Mouse (Mus musculus): ENCODE results near the gene Pon3. TPM values are rescaled to one million over a fixed set of nuclear protein-coding genes. Genes with fewer than 3 reads are reported as not detected.

The Pon3 gene
- total RNA-seq (2014; fragmentation: Nextera tagmentation) (8.9 and 17.6 TPM in 2 replicates), total RNA-seq (2017) (15.8 and 17.0 TPM in 2 replicates)

DNA sequence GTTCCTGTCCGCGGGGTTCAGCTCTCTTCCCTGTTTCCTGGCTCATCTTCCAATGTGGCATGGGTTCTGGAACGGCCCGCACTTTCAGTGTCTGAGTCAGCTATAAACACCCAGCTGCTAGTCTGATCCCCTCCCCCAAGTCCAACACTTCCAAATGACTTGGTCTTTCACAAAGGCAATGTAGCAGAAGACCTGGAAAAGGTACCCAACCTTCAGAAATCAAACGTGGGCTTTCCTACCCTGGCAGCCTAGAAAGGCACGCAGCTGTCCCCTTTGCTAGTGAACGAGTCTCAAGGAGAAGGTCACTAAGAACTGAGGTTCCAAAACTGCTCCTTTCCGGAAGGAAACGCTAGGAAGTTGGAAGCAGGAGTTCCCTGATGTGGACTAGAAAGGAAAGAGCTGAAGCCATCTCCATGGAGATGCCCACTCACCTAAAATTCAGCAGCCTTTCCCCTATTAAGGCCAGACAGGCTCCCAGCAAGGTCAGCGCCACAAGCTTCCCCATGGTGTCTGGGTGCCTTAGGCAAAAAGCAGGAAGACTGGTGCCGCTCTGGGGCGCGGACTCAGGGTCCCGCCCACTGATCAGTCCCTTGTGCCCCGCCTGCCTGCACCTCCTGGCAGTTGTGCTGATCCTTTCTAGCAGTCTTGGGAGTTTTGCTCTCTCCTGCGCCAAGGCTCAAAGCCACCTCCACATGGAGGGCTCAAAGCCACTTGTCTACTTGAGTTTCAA lies at the start of gene Pon3:
TSS of gene Pon3 (minus strand) at position 565 of the 730 bp plus-strand sequence.
- ATAC-seq (replicated peaks; ENCODE audit: poor library complexity, severe bottlenecking), result peak; percentile 99

DNA sequence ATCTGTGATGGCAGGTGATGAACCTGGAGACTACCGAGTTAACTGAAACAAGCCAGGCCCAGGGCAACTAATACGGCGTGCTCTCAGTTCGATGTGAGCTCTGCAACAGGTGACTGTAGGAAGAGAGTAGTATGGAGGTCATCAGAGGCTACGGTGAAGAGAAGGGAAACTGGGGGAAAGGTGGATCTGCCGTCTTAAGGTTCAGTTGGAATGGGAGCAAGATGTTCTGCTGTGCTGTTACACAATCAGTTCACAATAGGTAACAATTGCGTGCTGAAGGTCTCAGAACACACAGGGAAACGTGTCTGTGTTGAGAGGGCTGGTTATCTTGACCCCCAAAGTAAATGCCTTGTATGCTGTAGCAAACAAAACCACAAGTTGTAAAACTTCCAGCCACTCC lies 48.9 kb upstream of the Pon3 start:
- no peak for ATAC-seq (replicated peaks; ENCODE audit: poor library complexity, severe bottlenecking)

DNA sequence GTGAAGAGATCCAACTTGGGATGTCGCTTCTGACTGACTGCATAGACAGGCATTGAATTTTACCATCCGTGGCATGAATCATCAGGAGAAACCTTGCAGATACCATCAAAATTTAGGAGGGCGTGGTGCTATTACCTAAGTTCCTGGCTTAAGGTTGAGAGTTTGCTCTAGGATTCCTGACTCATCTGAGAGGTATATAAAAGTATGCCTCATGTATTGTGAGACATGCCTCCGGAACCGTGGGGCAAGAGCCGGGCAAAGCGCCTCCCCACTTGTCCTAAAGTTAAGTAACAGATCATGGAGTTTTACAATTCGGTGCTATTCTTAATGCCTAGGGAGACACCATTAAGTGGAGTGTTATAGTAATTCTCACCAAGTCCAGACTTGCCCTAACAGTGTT lies 44.5 kb upstream of the Pon3 start:
- ATAC-seq (replicated peaks; ENCODE audit: poor library complexity, severe bottlenecking), result no peak

DNA sequence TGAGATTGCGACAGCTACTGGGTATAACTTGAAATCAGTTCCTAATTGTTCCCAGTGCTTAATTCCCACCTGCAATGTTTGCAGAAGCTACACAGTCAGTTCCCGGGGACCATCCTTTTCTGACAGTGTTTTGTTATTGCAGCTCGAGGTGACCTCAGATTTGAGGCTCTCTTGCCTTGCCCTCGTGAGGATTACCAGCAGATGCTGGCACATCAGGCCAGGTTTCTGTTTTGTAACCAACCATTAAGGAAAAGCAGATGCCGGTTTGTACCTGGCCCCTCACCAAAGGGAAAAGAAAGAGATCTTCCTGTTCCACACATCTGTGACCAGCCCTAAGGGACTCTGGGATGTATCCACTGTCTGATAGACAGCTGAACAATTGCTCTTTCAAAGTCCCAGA lies 43.5 kb upstream of the Pon3 start:
- ATAC-seq (replicated peaks; ENCODE audit: poor library complexity, severe bottlenecking), result no peak

DNA sequence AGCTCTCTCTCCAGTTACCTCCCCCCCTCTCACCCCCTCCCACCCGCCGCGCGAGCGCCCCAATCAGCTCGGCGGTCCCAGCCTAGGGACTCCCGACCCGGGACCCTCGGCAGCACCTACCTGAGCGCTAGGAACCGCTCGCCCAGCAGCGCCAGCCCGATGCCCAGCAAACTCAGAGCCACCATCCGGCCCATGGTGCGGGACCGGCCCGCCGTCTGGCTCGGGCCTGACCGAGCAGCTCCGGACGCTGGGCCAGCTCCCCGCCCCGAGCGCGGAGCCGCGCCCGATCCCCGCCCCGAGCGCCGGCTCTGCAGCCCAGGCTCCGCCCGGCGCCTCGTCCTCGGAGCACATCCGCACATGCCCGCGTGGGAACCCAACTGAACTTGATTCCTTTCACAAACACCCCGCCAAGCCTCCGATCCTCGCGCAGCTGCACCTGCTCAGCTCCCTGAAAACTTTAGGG lies 42.0 kb upstream of the Pon3 start, which contains the start of gene Pon2:
TSS of gene Pon2 (minus strand) at position 364 of the 463 bp plus-strand sequence.
- ATAC-seq (replicated peaks; ENCODE audit: poor library complexity, severe bottlenecking), result peak; percentile 76

DNA sequence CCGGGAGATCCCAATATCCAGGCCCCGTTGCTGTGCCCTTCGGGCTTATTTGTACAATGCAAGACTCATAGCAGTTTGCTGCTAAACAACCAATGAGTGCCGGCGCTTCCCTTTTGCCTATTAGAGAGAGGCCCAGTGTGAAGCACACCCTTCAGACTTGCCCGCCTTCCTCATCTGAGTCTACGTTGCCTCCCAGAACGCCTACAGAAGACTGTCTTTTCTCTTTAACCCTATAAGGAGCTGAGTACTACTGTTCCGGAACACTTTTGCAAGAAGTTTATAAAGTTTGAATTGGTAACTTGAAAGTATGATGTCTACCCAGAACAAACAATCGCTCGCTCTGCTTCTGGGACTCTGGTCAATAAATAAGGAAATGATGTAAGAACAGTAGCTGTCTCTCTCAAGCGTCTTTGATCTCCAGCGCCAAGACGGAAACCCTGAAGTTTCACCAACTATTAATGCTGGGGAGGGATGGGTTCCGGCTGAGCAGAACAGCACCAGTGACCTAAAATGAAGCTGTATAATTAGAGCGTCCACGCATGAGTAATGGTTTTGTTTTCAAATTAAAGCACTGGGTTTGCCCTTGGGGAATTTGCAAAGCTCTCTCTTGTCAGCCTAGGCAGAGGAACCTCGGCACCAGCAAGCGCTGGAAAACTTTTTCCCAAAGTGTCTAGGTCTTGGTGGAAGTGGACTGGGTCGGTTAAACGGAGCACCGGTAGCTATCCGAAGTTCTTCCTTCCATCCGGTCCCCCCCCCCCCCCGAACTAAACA lies 41.4 kb upstream of the Pon3 start:
- ATAC-seq (replicated peaks; ENCODE audit: poor library complexity, severe bottlenecking), result peak; percentile 81

DNA sequence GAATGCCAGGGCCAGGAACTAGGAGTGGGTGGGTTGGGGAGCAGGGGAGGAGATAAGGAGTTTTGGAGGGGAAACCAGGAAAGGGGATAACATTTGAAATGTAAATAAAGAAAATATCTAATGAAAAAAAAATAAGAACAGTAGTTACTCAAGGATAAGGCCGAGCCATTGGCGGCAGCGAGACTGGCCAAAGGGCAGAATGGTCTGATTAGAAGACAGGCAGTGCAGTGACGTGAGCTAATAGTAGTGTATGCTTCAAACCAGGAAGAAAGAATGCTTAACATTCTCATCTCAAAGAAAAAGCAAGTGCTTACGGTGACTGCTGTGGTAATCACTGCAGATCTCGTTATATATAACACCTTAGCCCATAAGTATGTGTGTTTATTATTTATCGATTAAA lies 40.0 kb upstream of the Pon3 start:
- ATAC-seq (replicated peaks; ENCODE audit: poor library complexity, severe bottlenecking), result no peak

DNA sequence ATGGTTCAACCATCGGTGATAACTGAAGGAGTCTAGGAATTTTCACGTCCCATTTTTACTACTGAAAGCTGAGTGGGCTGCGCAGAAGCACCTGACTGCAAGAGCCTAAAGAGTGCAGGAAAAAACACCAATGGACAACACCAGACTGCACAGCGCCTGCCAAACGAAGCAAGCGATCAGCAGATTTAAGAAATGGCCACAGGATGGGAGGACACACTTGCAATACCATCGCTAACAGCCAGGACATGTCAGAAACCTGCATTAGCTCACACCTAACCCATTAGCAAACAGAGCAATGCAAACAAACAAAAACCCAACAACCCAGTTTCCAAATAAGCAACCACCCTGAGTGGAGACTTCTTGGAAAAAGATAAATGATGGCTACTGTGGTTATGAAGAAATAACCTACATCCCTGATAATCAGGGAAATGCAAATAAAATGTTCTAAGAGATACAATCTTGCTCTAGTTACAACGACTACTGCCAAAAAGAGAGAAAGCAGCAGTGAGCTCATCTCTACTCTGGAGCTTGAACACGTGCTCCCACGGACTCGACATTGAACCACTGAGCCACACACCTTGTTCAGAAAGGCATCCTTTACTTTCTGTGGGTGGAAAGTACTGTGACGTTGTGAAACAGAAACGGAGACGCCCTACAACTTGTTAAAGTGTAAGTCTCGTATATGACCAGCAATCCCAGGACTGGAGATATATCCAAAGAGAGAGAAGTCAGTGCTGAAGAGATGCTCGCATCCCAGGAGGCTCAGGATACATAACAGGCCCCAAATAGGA lies 38.8 kb upstream of the Pon3 start:
- no peak for ATAC-seq (replicated peaks; ENCODE audit: poor library complexity, severe bottlenecking)

DNA sequence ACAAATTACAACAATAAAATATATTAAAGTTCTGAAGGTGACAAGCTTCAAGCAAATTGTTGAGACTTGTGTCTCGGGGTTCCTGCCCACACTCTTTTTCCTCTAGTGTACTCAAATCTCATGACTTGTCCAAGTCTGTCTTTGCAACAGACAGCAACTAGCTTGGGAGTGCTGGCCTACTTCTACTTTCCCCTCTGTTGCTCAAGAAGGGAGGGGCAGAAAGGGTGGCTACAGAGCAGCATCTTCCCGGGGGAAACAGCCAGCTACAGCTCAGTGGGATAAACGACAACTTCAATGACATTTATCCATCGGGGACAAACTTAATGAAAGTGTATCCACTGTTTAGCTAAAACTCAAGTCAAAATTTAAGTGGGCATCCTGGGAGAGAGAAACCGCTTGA lies 36.8 kb upstream of the Pon3 start:
- no peak for ATAC-seq (replicated peaks; ENCODE audit: poor library complexity, severe bottlenecking)

DNA sequence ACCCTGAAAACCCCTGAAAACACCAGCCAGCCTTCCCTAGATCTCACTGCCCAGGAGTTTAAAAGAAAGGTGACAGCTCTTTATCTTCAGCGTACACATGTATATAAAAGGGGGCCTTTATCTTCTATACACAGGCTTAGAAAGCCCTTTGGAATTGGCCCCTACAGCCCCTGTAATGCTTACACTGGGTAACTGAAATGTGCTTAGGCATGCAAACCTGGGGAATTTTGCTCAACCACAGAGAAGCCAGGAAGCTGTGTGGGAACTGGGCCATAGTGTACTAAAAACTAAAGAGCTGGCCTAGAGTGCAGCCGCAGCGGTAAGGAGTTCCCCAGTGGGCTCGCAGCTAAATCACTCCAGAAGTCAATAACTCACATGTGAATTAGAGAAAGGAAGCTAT lies 35.4 kb upstream of the Pon3 start:
- no peak for ATAC-seq (replicated peaks; ENCODE audit: poor library complexity, severe bottlenecking)

DNA sequence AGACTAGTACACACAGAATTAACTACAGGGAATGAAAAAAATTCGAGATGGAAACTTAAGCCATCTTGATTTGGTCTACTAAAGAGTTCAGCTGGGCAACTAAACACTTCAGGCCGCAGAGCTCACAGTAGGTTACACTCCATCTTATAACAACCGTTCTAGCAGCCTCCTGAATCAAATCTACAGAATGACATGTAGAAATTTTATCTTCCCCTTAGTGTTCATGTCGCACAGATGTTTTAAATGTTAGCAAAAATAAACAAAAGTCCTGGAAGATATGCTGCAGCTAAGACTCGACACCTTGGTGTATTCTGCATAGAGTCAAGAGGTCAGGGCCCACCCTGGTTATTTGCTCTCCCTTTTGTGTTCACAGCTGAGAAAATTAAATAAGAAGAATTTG lies 31.8 kb upstream of the Pon3 start:
- ATAC-seq (replicated peaks; ENCODE audit: poor library complexity, severe bottlenecking), result no peak

DNA sequence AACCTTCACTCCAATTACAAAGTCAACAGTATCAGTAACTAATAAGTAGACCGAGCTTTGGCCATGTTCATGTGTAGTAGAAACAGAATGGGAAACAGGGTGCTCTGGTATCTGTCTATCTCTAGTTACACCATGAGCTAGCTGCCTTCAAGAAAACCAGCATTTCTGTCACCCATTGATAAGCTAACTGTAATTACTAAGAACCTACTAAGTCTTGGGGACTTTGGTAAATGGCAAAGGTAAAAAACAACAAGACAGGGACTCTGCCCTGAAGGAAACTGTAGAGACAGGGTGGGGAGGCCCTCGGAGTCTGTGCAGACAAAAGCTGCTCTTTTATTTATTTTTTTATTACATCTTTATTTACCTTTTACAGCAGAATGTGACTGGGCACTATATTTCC lies 31.3 kb upstream of the Pon3 start:
- no peak for ATAC-seq (replicated peaks; ENCODE audit: poor library complexity, severe bottlenecking)

DNA sequence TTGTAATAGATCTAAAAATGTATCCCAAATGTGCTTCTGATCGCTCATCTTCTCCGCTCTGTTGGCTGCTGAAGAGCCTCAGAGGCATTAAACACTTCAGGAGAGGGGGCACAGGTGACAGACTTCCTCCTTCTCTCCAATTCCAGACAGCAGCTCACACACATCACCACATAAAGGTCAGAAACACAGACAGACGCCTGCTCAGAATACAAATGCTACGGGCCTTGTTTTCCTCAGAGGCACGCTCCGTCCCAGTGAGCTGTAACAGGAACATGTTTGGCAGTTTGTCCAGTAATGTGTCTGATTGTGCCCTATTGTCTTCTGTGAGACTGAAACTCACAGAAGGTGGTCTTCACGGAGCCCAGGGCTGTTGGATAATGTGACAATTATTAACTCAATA lies 26.3 kb upstream of the Pon3 start:
- ATAC-seq (replicated peaks; ENCODE audit: poor library complexity, severe bottlenecking), result no peak

DNA sequence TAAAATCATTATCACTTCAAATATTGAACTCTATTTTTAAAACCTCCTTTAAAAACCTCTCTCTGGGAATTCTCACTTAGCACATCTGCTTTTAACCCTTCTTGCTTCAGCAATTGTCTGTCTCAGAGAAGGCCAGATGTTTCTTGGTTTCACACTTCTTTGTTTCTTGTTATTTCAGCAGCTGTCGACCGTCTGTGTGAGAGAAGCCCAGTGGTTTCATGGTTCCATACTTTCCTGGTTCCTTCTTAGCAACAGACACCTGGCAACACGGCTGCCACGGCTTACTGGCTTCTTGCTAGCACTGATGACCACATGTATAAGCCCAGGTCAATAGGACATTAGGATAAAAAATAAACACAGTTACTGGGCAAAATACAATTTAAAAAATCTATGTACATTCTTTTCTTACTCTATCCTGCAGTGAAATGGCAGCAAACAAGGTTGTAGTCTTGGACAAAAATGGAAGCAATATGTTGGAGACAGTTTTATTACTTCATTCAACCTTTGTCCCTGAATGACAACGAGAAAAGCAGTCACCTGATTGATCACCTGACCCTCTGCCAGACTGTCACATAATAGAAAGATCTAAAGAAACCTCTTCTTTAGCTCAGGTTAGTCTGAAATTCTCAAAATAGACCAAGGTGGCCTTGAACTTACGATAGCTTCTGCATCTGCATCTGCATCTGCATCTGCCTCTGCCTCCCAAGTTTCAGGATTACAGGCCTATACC lies 24.7 kb upstream of the Pon3 start:
- ATAC-seq (replicated peaks; ENCODE audit: poor library complexity, severe bottlenecking), result no peak

DNA sequence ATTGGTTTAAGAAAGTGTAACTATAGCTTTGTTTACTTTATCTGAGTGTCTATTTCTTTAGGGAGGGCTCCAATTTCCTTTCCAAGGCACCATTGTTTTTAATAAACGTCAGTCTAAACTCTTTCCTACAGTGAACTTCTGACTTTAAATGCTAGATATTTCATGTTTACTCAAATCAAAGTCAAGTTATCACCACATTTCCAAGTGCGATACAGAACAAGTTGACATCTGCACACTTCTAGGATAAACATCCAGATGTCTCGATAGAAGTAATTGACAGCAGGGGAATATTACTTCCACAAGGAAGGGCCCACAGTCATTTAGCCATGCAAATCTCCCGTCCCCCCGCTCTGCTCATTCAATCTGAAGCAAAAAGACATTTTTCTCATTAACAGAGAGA lies 21.9 kb upstream of the Pon3 start:
- ATAC-seq (replicated peaks; ENCODE audit: poor library complexity, severe bottlenecking), result no peak

DNA sequence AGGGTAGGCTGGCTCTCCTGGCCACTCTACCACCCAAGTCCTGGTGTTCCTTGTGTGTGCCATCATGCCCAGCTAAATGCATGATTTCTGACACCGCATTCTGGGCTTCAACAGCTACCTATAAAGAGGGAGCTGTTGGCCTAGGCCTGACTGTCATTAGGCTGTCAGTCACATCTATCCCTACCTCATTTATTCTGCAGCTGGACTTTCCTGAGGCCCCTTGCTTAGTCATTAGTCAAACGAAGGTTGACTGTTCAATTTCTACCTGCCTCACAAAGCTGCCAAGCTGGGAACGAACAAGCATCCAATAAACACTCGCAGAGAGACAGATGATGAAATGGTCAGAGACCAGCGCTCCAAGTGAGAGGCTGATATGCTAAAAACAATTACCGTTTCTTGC lies 13.6 kb upstream of the Pon3 start:
- no peak for ATAC-seq (replicated peaks; ENCODE audit: poor library complexity, severe bottlenecking)

DNA sequence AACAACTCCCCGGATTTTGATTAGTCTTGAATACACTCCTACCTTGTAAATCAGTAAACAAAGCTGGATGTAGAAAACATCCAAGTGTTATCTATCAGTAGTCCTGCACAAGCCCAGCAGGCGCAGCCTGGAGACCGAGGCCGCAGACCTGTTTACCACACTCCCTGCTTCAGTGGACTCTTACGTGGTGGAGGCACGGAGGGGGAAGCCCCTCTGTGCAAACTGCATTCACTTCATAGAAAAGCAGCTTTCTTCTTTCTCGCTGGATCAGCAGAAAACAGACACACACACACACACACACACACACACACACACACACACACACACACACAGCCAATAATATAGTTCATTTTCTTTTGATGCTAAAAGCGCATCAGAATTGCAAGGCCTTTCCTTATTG lies 8.7 kb upstream of the Pon3 start:
- ATAC-seq (replicated peaks; ENCODE audit: poor library complexity, severe bottlenecking), result no peak

DNA sequence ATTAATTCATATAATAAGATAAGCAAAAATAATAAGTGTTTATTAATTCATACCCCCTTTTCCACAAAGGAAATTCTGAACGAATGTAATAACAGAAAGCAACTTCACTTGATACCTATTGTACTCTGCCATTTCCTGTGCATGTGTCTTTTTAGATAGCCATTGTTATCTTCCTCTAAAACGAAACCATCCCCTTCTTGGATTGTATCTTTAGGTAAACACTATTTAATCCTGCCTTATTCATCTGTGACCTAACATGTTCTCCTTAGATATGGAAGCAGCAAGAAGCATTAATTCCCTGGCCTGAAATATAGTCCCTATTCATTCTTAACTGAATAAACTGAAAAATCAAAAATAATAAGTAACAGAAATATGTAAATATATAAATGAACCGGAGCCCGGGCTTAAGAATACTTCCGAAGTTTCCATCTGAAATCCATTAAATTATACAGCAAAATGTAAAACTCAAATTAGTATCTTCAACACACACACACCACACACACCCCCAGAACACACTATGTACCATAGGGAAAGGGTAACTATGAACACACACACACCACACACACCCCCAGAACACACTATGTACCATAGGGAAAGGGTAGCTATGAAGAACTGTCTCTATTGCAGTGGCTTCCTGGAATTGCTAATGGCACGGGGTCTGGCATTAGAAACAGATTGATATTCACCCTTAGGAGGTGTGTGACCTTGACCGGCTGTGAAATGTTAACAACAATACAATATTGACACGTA lies 7.3 kb upstream of the Pon3 start:
- no peak for ATAC-seq (replicated peaks; ENCODE audit: poor library complexity, severe bottlenecking)

All from granulocyte monocyte progenitor cell, adult 5-6 weeks (primary cell).